Mouse (Mus musculus): ENCODE measurements at regions not wholly inside any gene's neighbourhood (a gene's known extent, or its start where the extent isn't known, plus 50 kb on each side); places are given as distances from the start of the nearest gene placed in this dataset.
A peak's percentile ranks its signal among the peaks of the same experiment; 100 is the strongest.

GRCm38 (mm10) chr5:43422815-43423687 lies 92.3 kb upstream of the C1qtnf7 start:
- peak; percentile 86 for DNase-seq (ENCODE audit: low read depth, low spot score)

- DNase-seq (ENCODE audit: low read depth, low spot score), result no peak
These were observed 90.6 kb upstream of the C1qtnf7 start for GRCm38 (mm10) chr5:43424551-43425257.

DNA sequence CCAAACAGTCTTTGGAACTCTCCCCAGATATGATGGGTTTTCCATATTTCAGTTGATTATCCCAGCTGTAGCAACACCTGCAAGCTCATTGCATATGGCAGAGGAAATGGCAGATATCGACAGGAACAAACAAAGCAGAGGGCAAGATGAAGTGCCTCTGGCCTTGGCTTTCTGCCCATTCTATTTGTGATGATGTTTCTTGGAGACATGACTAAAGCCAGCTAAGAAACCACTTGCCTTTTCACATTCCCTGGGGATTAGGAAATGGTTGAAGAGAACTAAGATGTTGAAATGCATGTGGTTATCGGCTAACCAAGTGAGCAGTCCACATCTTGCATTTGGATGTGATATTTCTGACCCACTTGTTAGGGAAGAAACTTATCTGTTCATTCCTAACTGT lies 82.0 kb upstream of the C1qtnf7 start:
- DNase-seq (ENCODE audit: low read depth, low spot score), result no peak

DNA sequence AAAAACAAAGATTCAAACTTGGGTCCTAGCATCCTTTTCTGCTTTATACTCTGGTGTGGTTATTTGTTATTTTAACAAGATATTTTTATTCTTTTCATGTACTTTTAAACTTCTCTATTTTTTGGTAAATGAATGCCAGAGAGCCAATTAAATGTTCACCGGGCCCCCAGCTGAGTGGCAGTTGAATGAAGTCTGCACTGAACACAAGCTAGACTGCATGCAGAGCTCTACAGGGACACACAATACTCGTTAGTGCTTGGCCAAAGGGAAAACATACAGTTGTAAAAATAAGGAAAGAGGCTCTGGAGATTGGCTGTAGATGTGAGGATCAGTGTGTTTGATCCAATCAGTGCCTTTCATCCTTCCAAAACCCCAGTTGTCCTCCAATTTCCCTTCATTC lies 76.1 kb upstream of the C1qtnf7 start:
- no peak for DNase-seq (ENCODE audit: low read depth, low spot score)

DNA sequence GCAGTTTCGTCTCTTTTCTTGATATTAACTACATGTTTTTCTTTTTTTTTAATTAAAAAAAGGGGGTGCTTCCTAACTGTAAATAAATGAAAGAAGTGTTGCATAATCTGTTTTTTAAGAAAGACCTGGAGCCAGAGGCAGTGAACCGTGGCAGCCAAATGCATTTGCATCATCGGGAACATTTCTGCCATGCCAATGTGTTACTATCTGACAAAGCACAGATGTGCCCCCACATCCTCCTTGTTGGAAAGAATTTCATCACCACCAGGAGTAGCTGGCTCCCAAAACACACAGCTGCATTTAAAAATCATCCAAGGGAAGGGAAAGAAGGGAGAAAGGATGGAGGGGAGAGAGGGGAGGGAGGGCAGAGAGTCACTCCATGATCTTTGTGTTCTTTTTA lies 74.0 kb upstream of the C1qtnf7 start:
- DNase-seq (ENCODE audit: low read depth, low spot score), result no peak

- DNase-seq (ENCODE audit: low read depth, low spot score), result peak; percentile 54
These were observed 70.6 kb upstream of the C1qtnf7 start for GRCm38 (mm10) chr5:43444582-43445214.

DNA sequence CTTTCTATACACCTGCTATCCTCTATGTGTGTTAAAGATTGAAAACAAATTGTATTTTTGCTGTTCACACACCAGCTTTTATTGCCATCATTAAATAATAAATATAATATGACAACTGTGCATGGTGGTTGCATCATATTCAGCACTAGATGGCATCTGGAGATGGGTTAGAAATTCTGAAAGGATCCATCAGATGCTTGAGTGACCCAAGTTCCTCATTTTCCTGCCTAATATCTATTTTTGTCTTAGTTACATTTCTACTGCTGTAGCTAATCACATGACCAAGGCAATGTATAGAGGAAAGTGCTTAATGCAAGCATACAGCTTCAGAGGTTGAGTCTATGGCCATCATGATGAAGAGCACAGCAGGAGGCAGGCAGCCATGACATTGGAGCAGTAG lies 69.7 kb upstream of the C1qtnf7 start:
- no peak for DNase-seq (ENCODE audit: low read depth, low spot score)

GRCm38 (mm10) chr5:43446295-43446694 lies 69.0 kb upstream of the C1qtnf7 start:
- DNase-seq (ENCODE audit: low read depth, low spot score), result no peak

GRCm38 (mm10) chr5:43456018-43456417 lies 59.3 kb upstream of the C1qtnf7 start:
- DNase-seq (ENCODE audit: low read depth, low spot score), result peak; percentile 17

DNA sequence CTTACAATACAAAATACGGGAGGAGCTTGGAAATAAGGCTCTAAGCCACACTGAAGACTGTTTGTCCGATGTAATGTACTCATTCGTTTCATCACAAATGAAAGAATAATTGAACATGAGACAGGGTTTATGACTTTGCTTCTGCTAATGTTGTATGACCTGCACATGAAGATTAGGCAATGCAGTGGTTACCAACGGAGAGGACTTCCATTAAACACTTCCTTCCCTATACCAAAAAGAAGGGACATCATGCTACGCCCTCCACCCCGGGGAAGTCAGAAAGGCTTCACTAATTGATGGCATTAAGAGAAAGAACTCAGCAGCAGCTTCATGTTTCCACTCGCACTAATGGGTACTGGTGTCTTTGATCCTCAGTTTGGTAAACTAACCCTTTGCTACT lies 57.6 kb upstream of the C1qtnf7 start:
- no peak for DNase-seq (ENCODE audit: low read depth, low spot score)

- DNase-seq (ENCODE audit: low read depth, low spot score), result no peak
These were observed 53.2 kb upstream of the C1qtnf7 start for GRCm38 (mm10) chr5:43461987-43462715.

All from mesoderm, embryonic 11.5 days (tissue).